Mouse (Mus musculus) T-helper 2 cell (primary cell): ENCODE measurements around the gene Mtg2.

ENCODE experiments used
- in situ Hi-C: fragments of 300-600 bp; cut with MboI, MseI; formaldehyde crosslinking; loops from one replicate; pipeline ENCODE4 v1.15.1; 2025; ENCODE audit warnings: high pct_unique_total_duplicates

Mtg2 gene

GRCm38 (mm10) chr2:180104659-180105377 lies 34.4 kb downstream of the Mtg2 start:
- in situ Hi-C loops, result no loop called here

GRCm38 (mm10) chr2:180105441-180106190 lies 35.2 kb downstream of the Mtg2 start:
- in situ Hi-C loops, result no loop called here

GRCm38 (mm10) chr2:180107081-180107480 lies 36.7 kb downstream of the Mtg2 start:
- in situ Hi-C loops, result no loop called here

GRCm38 (mm10) chr2:180108285-180108684 lies 37.9 kb downstream of the Mtg2 start:
- in situ Hi-C loops, result no loop called here

- in situ Hi-C loops, result no loop called here
Measured at GRCm38 (mm10) chr2:180113909-180114890, 43.8 kb downstream of the Mtg2 start.

- in situ Hi-C loops, result loop anchor here (5.0 kb wide), 1 partner anchor 73 kb away; the partner anchor contains the start of genes Psma7 and Ss18l1
Measured at GRCm38 (mm10) chr2:180115279-180115678, 44.9 kb downstream of the Mtg2 start.

GRCm38 (mm10) chr2:180116081-180116493 lies 45.7 kb downstream of the Mtg2 start:
- in situ Hi-C loops, result loop anchor here (5.0 kb wide), 1 partner anchor 74 kb away; the partner anchor contains the start of genes Psma7 and Ss18l1

- in situ Hi-C loops, result loop anchor here (5.0 kb wide), 1 partner anchor 75 kb away; the partner anchor contains the start of genes Psma7 and Ss18l1
Measured at GRCm38 (mm10) chr2:180116741-180117484, 46.5 kb downstream of the Mtg2 start.

- in situ Hi-C loops, result loop anchor here (5.0 kb wide), 1 partner anchor 75 kb away; the partner anchor contains the start of genes Psma7 and Ss18l1
Measured at GRCm38 (mm10) chr2:180117485-180118194, 47.3 kb downstream of the Mtg2 start.

- in situ Hi-C loops, result loop anchor here (5.0 kb wide), 1 partner anchor 77 kb away; the partner anchor contains the start of genes Psma7 and Ss18l1
Measured at GRCm38 (mm10) chr2:180118661-180119438, 48.5 kb downstream of the Mtg2 start, which contains the start of gene Osbpl2. TSS of gene Osbpl2 (plus strand) at chr2:180119306.

GRCm38 (mm10) chr2:180119439-180120291 lies 49.3 kb downstream of the Mtg2 start:
- in situ Hi-C loops, result loop anchor here (5.0 kb wide), 1 partner anchor 77 kb away; the partner anchor contains the start of genes Psma7 and Ss18l1

GRCm38 (mm10) chr2:180120292-180120761 lies 49.9 kb downstream of the Mtg2 start:
- in situ Hi-C loops, result no loop called here

GRCm38 (mm10) chr2:180124192-180124591 lies 53.8 kb downstream of the Mtg2 start:
- in situ Hi-C loops, result no loop called here

- in situ Hi-C loops, result no loop called here
Measured at GRCm38 (mm10) chr2:180126195-180126594, 55.8 kb downstream of the Mtg2 start.

GRCm38 (mm10) chr2:180127675-180128074 lies 57.3 kb downstream of the Mtg2 start:
- in situ Hi-C loops, result no loop called here

- in situ Hi-C loops, result no loop called here
Measured at GRCm38 (mm10) chr2:180133231-180133630, 62.8 kb downstream of the Mtg2 start.

GRCm38 (mm10) chr2:180133911-180134310 lies 63.5 kb downstream of the Mtg2 start:
- in situ Hi-C loops, result no loop called here

GRCm38 (mm10) chr2:180135414-180135813 lies 65.0 kb downstream of the Mtg2 start:
- in situ Hi-C loops, result no loop called here
